Mouse (Mus musculus) liver, postnatal 0 days (tissue): ENCODE measurements around the gene Gm20388. TPM values are rescaled to one million over a fixed set of nuclear protein-coding genes. Genes with fewer than 3 reads are reported as not detected.

ENCODE experiments used
- ATAC-seq: fragments of 200-750 bp; cut with Nextera tagmentation; 2 replicates; pipeline ENCODE4 v1.8.0; 2017; ENCODE audit warnings: mild to moderate bottlenecking, moderate library complexity
- DNase-seq: peaks from one replicate; pipeline ENCODE4 v3.0.0-alpha.2; 2016
- H3K27ac ChIP-seq: fragments of 300-500 bp; sonication (generic); 2 replicates; pipeline ENCODE4 v1.5.1; 2014; ENCODE audit warnings: antibody characterized with exemption, moderate library complexity, mild to moderate bottlenecking, low read depth
- H3K27me3 ChIP-seq: fragments of 300-500 bp; sonication (generic); 2 replicates; pipeline ENCODE4 v1.6.1; 2014; ENCODE audit warnings: low read length, control low read depth, mixed read lengths; ENCODE audit not compliant: insufficient read depth
- H3K36me3 ChIP-seq: fragments of 300-500 bp; sonication (generic); replicated peaks from 2 replicates; pipeline ENCODE4 v1.6.1; 2014; ENCODE audit warnings: mild to moderate bottlenecking, control low read depth, low read length, moderate library complexity, mixed read lengths; ENCODE audit not compliant: insufficient read depth
- H3K4me1 ChIP-seq: fragments of 300-500 bp; sonication (generic); 2 replicates; pipeline ENCODE4 v1.6.1; 2014; ENCODE audit warnings: antibody characterized with exemption, mild to moderate bottlenecking, control low read depth; ENCODE audit not compliant: insufficient read depth
- H3K4me2 ChIP-seq: fragments of 300-500 bp; sonication (generic); 2 replicates; pipeline ENCODE4 v1.6.1; 2014; ENCODE audit warnings: low read depth, mild to moderate bottlenecking, low read length, moderate library complexity, mixed read lengths
- H3K4me3 ChIP-seq: fragments of 300-500 bp; sonication (generic); 2 replicates; pipeline ENCODE4 v1.5.1; 2014; ENCODE audit warnings: low read depth, low read length
- H3K9ac ChIP-seq: fragments of 300-500 bp; sonication (generic); replicated peaks from 2 replicates; pipeline ENCODE4 v1.6.1; 2014; ENCODE audit warnings: mild to moderate bottlenecking, moderate library complexity
- H3K9me3 ChIP-seq: fragments of 300-500 bp; sonication (generic); 2 replicates; pipeline ENCODE4 v1.6.1; 2016; ENCODE audit warnings: mild to moderate bottlenecking, control low read depth, low read length, mixed read lengths
- CTCF ChIP-seq: sonication (generic); IDR thresholded peaks from 2 replicates; pipeline ENCODE4 v1.5.1; 2016; ENCODE audit warnings: antibody characterized with exemption, low read depth
- EP300 ChIP-seq: IDR thresholded peaks from 2 replicates; pipeline ENCODE4 v1.6.1; 2016; ENCODE audit warnings: antibody characterized with exemption, low read depth, mild to moderate bottlenecking
- WGBS: fragments of 180-500 bp; shearing (Covaris S2); extraction: QIAGEN DNeasy Blood & Tissue Kit; methylation state at CpG from one replicate; pipeline ENCODE4 v1.1.7; 2014; ENCODE audit not compliant: insufficient replicate concordance; 5-methylcytosine and 5-hydroxymethylcytosine counted together
- polyA plus RNA-seq: library from polyadenylated mRNA; unstranded; fragments of >200 nt; fragmentation: Nextera tagmentation; extraction: Ambion mirVana; gene quantifications from 2 replicates; pipeline ENCODE4 v1.2.1, GENCODE M21; 2015

Gene Gm20388
- polyA plus RNA-seq, 1 experiment from 2014 or later, result not detected

GRCm38 (mm10) chr8:120623608-120624007 lies 713.0 kb downstream of the Gm20388 start:
- no peak for ATAC-seq
- H3K9me3 ChIP-seq, result no peaks in the 10 kb centered on the region
- no peak overlapping the region for H3K4me2 ChIP-seq
- H3K9ac ChIP-seq, result no peak overlapping the region
- H3K4me3 ChIP-seq, result no peak overlapping the region
- no peaks in the 10 kb centered on the region for H3K36me3 ChIP-seq
- TF ChIP-seq CTCF (no peak), EP300 (no peak)
- 65% methylated on average over 2 of the region's 2 CpGs for WGBS
- H3K27me3 ChIP-seq, result no peaks in the 10 kb centered on the region
- H3K27ac ChIP-seq, result no peak overlapping the region
- no peak for DNase-seq
- H3K4me1 ChIP-seq, result peaks cover 19% of the 10 kb centered on the region

- H3K4me2 ChIP-seq, result no peak overlapping the region
- no peak for DNase-seq
- no peak for ATAC-seq
- WGBS, result 81% methylated on average over 11 of the region's 11 CpGs
- TF ChIP-seq CTCF (no peak), EP300 (no peak)
- H3K36me3 ChIP-seq, result no peaks in the 10 kb centered on the region
- peaks cover 6% of the 10 kb centered on the region for H3K4me1 ChIP-seq
- no peaks in the 10 kb centered on the region for H3K27me3 ChIP-seq
- no peak overlapping the region for H3K27ac ChIP-seq
- no peak overlapping the region for H3K4me3 ChIP-seq
- H3K9me3 ChIP-seq, result no peaks in the 10 kb centered on the region
- no peak overlapping the region for H3K9ac ChIP-seq
Observed at GRCm38 (mm10) chr8:120626461-120626860, 715.8 kb downstream of the Gm20388 start.

GRCm38 (mm10) chr8:120627298-120627697 lies 716.7 kb downstream of the Gm20388 start:
- Histone ChIP-seq H3K4me1 (no peaks in the 10 kb centered on the region), H3K27me3 (no peaks in the 10 kb centered on the region), H3K27ac (no peak overlapping the region), H3K9ac (no peak overlapping the region), H3K9me3 (no peaks in the 10 kb centered on the region), H3K36me3 (no peaks in the 10 kb centered on the region), H3K4me3 (no peak overlapping the region), H3K4me2 (no peak overlapping the region)
- 76% methylated on average over 5 of the region's 5 CpGs for whole genome bisulfite sequencing
- no peak for DNase-seq
- no peak for ATAC-seq
- TF ChIP-seq CTCF (no peak), EP300 (no peak)

GRCm38 (mm10) chr8:120630031-120630430 lies 719.4 kb downstream of the Gm20388 start:
- ATAC-seq, result no peak
- peaks cover 15% of the 10 kb centered on the region for H3K27me3 ChIP-seq
- no peak overlapping the region for H3K4me2 ChIP-seq

GRCm38 (mm10) chr8:120630848-120631247 lies 720.2 kb downstream of the Gm20388 start:
- H3K4me1 ChIP-seq, result peaks cover 12% of the 10 kb centered on the region
- 29% methylated on average over 6 of the region's 6 CpGs for WGBS
- H3K4me2 ChIP-seq, result no peak overlapping the region
- no peaks in the 10 kb centered on the region for H3K9me3 ChIP-seq
- no peaks in the 10 kb centered on the region for H3K36me3 ChIP-seq
- TF ChIP-seq CTCF (no peak), EP300 (no peak)
- peaks cover 15% of the 10 kb centered on the region for H3K27me3 ChIP-seq
- ATAC-seq, result no peak
- DNase-seq, result no peak
- no peak overlapping the region for H3K4me3 ChIP-seq
- no peak overlapping the region for H3K9ac ChIP-seq
- H3K27ac ChIP-seq, result no peak overlapping the region

More at GRCm38 (mm10) chr8:120630031-120630430, 719.4 kb downstream of the Gm20388 start:
- Histone ChIP-seq H3K4me1 (peaks cover 12% of the 10 kb centered on the region), H3K27ac (no peak overlapping the region), H3K9ac (no peak overlapping the region), H3K36me3 (no peaks in the 10 kb centered on the region), H3K9me3 (no peaks in the 10 kb centered on the region), H3K4me3 (no peak overlapping the region)
- TF ChIP-seq EP300 (no peak), CTCF (no peak)
- no peak for DNase-seq
- WGBS, result 62% methylated on average over 5 of the region's 5 CpGs

- Histone ChIP-seq H3K27me3 (peaks cover 15% of the 10 kb centered on the region), H3K4me2 (no peak overlapping the region), H3K4me3 (no peak overlapping the region), H3K9me3 (no peaks in the 10 kb centered on the region), H3K4me1 (peaks cover 12% of the 10 kb centered on the region), H3K36me3 (no peaks in the 10 kb centered on the region), H3K9ac (no peak overlapping the region), H3K27ac (no peak overlapping the region)
- DNase-seq, result no peak
- TF ChIP-seq CTCF, result no peak
- no peak for TF ChIP-seq EP300
- ATAC-seq, result no peak
- 84% methylated on average over 21 of the region's 21 CpGs for WGBS
Observed at GRCm38 (mm10) chr8:120631441-120632375, 721.1 kb downstream of the Gm20388 start.
